Mouse (Mus musculus): ENCODE measurements around the gene Atp6v0e2.

DNA sequence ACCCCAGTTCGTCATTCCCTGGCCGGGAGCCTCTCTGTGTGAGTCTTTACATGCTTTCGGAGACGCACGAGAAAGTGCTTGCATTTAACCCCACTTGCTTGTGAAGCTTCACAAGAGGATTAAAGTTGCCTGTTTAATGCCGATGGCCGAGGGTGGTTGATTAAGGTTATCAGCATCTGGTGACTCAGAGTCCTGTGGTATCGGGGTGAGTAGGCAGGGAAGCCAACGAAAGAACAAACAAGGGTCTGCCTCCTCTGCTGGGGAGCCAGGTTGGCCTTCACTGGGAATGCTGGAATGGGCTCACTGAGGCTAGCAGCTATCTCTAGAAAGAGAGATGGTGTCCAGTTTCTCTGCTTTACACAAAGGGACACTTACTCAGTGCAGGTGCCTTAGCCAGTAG, 9.5 kb upstream of the Atp6v0e2 start:
- TF ChIP-seq REST (IDR thresholded peaks at IDR 0.05; ENCODE audit: insufficient read depth, insufficient read length) (no peak), POLR2A (IDR thresholded peaks at IDR 0.05; ENCODE audit: insufficient read length, low read depth) (no peak), E2F4 (IDR thresholded peaks at IDR 0.05; ENCODE audit: insufficient read depth) (no peak), MAX (IDR thresholded peaks at IDR 0.05; ENCODE audit: low read depth) (no peak), POLR2AphosphoS2 (IDR thresholded peaks at IDR 0.05; ENCODE audit: insufficient read length, low read depth) (no peak)

All from myocyte (in vitro differentiated cells).